Mouse (Mus musculus): ENCODE results near the gene Gfod1.
A peak's percentile ranks its signal among the peaks of the same experiment; 100 is the strongest.

Gfod1 gene

GRCm38 (mm10) chr13:43231965-43232860 lies 71.8 kb downstream of the Gfod1 start:
- peak; percentile 90 for DNase-seq (ENCODE audit: low read depth, low spot score)

- DNase-seq (ENCODE audit: low read depth, low spot score), result no peak
These were observed 73.1 kb downstream of the Gfod1 start for GRCm38 (mm10) chr13:43230842-43231241.

- no peak for DNase-seq (ENCODE audit: low read depth, low spot score)
These were observed 73.7 kb downstream of the Gfod1 start for GRCm38 (mm10) chr13:43230238-43230637.

DNA sequence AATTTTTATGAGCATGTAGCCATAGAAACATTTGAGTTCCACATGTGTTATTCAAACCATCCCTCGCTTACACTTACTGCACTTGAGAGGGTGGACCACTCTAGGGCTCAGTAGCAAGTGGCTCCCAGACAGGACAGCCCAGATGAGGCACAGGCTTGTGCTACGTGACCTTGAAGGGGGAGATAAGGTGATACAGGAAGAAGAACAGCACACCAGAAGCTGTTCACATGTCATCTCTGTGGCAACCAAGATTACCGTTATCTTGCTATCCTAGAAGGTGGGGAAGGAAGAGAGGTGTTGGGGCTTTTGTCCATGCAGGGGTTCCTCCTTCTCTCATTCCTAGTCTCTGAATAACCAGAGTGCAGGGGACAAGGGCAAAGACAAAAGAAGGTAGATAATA lies 74.2 kb downstream of the Gfod1 start:
- DNase-seq (ENCODE audit: low read depth, low spot score), result no peak

DNA sequence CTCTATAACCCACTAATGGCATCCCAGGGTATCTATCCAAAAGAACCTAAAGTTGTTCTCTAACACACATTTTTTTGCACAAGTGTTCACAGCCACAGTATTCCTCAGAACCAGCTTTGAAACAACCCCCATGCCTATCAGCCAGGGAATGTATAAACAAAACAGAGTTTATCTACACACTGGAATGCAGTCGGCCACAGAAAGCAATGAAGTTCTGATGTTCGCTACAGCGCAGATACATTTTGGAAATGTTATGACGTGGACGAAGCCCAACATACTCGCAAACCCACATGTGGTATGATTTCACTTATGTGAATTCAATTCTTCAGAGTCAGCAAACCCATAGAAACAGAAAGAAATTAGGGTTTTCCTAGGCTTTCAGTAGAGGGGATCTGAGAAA lies 75.8 kb downstream of the Gfod1 start:
- no peak for DNase-seq (ENCODE audit: low read depth, low spot score)

GRCm38 (mm10) chr13:43226041-43226440 lies 77.9 kb downstream of the Gfod1 start:
- DNase-seq (ENCODE audit: low read depth, low spot score), result no peak

DNA sequence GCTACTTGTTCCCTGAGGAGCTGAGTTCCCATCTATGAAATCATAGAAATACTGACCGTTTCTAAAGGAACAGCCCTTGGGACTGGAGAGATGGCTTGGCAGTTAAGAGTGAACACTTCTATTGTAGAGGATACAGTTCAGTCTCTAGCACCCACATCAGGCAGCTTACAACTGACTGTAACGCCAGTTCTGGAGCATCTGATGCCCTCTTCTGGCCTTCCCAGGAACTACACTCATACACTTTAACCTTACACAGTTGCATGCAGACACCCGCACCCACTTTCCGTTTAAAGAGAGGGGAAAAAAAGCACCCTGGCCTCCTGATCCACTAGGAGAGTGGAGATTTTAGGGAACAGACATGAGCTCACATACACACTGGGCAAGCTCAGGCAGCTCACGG lies 78.8 kb downstream of the Gfod1 start:
- no peak for DNase-seq (ENCODE audit: low read depth, low spot score)

DNA sequence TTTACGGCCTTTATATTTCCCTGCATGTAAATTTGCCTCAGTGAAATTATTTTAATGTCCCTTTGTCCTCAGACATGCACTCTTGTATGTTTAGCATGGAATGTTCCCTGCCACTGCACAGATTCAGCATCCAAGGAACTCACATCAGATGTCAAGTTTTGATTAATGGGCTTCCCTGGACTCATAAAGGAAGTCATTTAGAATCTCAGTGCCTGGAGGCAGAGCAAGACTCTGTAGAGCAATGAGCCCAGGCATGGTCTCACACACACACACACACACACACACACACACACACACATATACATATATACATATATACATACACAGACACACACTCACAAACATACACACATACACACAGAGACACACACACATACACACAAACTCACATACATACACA lies 81.9 kb downstream of the Gfod1 start:
- DNase-seq (ENCODE audit: low read depth, low spot score), result no peak

GRCm38 (mm10) chr13:43221290-43221689 lies 82.7 kb downstream of the Gfod1 start:
- DNase-seq (ENCODE audit: low read depth, low spot score), result no peak

GRCm38 (mm10) chr13:43220635-43221034 lies 83.3 kb downstream of the Gfod1 start:
- no peak for DNase-seq (ENCODE audit: low read depth, low spot score)

GRCm38 (mm10) chr13:43218764-43219163 lies 85.2 kb downstream of the Gfod1 start:
- no peak for DNase-seq (ENCODE audit: low read depth, low spot score)

- no peak for DNase-seq (ENCODE audit: low read depth, low spot score)
These were observed 85.7 kb downstream of the Gfod1 start for GRCm38 (mm10) chr13:43218284-43218683.

- no peak for DNase-seq (ENCODE audit: low read depth, low spot score)
These were observed 86.3 kb downstream of the Gfod1 start for GRCm38 (mm10) chr13:43217686-43218085.

GRCm38 (mm10) chr13:43217059-43217458 lies 86.9 kb downstream of the Gfod1 start:
- no peak for DNase-seq (ENCODE audit: low read depth, low spot score)

DNA sequence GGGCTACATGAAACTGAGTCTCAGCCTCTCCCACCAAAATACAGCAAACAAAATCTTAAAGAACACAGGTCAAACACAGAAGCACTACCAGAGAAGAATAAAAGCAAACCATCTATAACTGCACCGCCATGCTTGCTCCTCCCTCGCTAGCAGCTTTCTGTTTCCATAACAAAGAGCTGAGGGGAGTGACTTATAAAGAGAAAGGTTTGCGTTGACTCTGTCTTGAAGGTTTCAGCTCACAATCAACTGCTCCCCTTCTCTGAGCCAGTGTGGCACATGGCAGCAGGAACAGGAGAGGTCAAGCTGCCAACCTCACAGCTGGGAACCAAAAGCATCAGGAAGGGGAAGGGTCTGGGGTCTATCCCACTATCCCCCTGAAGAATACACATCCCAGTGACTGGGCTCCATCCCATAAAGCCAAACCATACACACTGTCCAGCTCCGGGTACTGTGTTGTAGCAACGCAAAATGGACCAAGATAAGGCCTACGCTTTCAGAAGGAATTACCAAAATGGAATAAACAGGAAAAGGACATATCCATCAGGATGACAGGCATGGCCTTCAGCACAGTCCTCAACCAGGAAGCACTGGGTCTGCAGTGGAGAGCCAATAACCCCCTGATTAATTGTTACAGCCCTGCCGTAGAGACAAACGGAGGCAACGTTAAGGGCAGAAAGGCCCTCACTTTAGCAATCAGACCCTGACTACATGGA lies 87.8 kb downstream of the Gfod1 start:
- DNase-seq (ENCODE audit: low read depth, low spot score), result no peak

- no peak for DNase-seq (ENCODE audit: low read depth, low spot score)
These were observed 88.6 kb downstream of the Gfod1 start for GRCm38 (mm10) chr13:43215144-43215993.

- peak; percentile 47 for DNase-seq (ENCODE audit: low read depth, low spot score)
These were observed 91.6 kb downstream of the Gfod1 start for GRCm38 (mm10) chr13:43212338-43212737.

DNA sequence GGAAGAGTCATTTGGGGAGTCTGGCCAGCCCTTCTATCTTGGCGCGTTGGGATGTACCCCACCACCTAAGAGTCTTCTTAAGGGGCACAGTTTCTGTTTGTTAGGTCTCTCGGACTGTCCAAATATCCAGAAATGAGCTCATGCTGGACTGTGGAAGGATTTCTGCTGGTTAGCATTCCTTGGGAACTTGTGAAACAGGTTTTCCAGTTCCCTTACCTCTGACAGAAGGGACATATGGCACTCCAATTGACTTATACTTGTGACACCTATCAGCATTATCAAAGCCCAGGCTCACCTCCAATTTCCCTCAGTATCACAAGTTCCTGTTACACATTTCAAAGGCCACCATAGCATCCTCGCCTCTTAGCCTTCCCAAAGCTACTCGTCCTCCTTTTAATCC lies 93.0 kb downstream of the Gfod1 start:
- DNase-seq (ENCODE audit: low read depth, low spot score), result no peak

DNA sequence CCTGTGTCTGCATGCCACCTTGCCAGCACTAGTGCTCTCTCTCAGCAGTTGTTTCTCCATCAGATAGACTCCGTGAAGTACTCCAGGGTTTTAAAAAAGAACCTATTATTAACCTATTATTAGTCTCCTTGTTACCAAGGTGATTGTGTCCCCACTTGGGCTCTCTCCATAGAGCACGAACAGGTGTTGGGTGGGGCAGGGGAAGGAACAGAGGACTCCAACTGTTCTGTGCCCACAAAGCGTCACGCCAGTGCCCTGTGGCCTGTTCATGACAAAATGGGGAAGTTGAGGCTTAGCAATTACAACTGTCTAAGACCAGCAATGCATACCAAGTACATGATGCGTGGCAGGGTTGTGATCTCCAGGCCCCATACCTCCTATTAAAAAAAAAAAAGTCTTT lies 94.4 kb downstream of the Gfod1 start:
- no peak for DNase-seq (ENCODE audit: low read depth, low spot score)

GRCm38 (mm10) chr13:43208914-43209439 lies 95.0 kb downstream of the Gfod1 start:
- DNase-seq (ENCODE audit: low read depth, low spot score), result no peak

DNA sequence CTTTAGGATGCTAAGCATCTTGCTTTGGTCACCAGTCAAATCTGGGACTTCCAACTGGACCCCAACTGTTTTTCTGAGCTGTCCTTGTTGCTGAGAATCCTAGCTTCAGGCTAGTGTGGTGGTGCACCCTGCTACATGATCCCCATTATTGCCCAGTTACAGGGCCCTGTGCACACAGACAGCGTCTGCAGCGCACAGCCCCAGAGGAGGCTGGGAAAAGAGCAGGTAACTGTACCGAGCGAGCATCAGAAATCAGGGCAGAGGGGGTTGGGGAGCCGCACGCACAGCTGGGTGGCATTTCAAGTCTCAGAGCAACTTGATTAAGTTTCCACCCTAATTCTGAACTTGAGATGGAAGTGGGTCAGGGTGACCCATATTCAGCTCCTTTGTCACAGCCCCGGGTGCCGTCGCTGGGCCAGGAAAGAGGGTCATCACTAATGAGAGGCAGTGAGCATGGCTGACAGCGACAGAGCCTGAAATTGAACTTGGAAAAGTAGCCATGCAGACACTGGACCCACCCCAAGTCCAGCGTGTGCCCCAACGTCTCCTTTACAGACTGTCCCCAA lies 97.8 kb downstream of the Gfod1 start:
- no peak for DNase-seq (ENCODE audit: low read depth, low spot score)

All from skeletal muscle tissue, adult 2 months (tissue).